Mouse (Mus musculus): Measurements from ENCODE around the gene Fndc5.

The Fndc5 gene

GRCm38 (mm10) chr4:129147552-129148103 lies 10.8 kb downstream of the Fndc5 start:
- DNase-seq (ENCODE audit: low spot score), result no peak

- no peak for DNase-seq (ENCODE audit: low spot score)
These were observed 12.5 kb downstream of the Fndc5 start for GRCm38 (mm10) chr4:129149321-129149720.

GRCm38 (mm10) chr4:129151276-129151811 lies 14.5 kb downstream of the Fndc5 start:
- no peak for DNase-seq (ENCODE audit: low spot score)

- no peak for DNase-seq (ENCODE audit: low spot score)
These were observed 20.7 kb downstream of the Fndc5 start for GRCm38 (mm10) chr4:129157541-129157940.

GRCm38 (mm10) chr4:129158549-129158948 lies 21.8 kb downstream of the Fndc5 start:
- no peak for DNase-seq (ENCODE audit: low spot score)

GRCm38 (mm10) chr4:129161076-129161475 lies 24.3 kb downstream of the Fndc5 start:
- DNase-seq (ENCODE audit: low spot score), result no peak

- no peak for DNase-seq (ENCODE audit: low spot score)
These were observed 24.9 kb downstream of the Fndc5 start for GRCm38 (mm10) chr4:129161581-129162255.

GRCm38 (mm10) chr4:129172529-129172928 lies 35.7 kb downstream of the Fndc5 start:
- DNase-seq (ENCODE audit: low spot score), result no peak

GRCm38 (mm10) chr4:129179560-129179959 lies 42.8 kb downstream of the Fndc5 start:
- no peak for DNase-seq (ENCODE audit: low spot score)

- DNase-seq (ENCODE audit: low spot score), result no peak
These were observed 51.4 kb downstream of the Fndc5 start for GRCm38 (mm10) chr4:129188041-129188659.

GRCm38 (mm10) chr4:129188803-129189541 lies 52.2 kb downstream of the Fndc5 start:
- DNase-seq (ENCODE audit: low spot score), result peak; percentile 32

- DNase-seq (ENCODE audit: low spot score), result peak; percentile 98
These were observed 53.0 kb downstream of the Fndc5 start, which contains the start of the genes S100pbp and Yars for GRCm38 (mm10) chr4:129189542-129190519. Gene S100pbp, minus strand, starts transcription at chr4:129189727. Gene Yars, plus strand, starts transcription at chr4:129189760.

GRCm38 (mm10) chr4:129190538-129190937 lies 53.7 kb downstream of the Fndc5 start:
- no peak for DNase-seq (ENCODE audit: low spot score)

GRCm38 (mm10) chr4:129191691-129192090 lies 54.9 kb downstream of the Fndc5 start:
- DNase-seq (ENCODE audit: low spot score), result no peak

Data from T-cell, adult 2 months (primary cell).